Mouse (Mus musculus): ENCODE measurements around the gene Pcyt2. TPM values are rescaled to one million over a fixed set of nuclear protein-coding genes. Genes with fewer than 3 reads are reported as not detected.

Pcyt2 gene
- total RNA-seq (2023) = 100 to 1,000 TPM; 131 to 143 TPM

GRCm38 (mm10) chr11:120617519-120618112 lies at the start of gene Pcyt2:
Gene Pcyt2, minus strand, starts transcription at chr11:120617936.

DNA sequence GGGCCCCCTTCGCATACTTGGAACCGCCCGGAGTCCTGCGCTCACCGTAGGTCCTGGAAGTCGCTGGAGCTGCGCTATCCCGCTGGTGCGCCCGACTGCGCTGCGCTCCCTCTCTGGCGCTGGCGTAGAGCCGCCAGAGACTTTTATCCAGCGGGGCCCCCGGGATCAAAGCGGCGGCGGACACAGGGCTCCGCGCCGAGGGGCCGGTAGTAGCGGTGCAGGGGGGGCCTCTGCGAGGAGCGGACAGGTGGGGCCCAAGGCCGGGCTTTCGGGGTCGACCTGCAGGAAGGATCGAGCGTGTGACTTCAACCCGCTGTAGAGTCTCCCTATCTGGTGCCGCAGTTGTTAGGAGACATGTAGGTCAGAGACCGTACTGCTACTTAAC lies 43.3 kb upstream of the Pcyt2 start, which contains the start of gene Notum:
Gene Notum, minus strand, starts transcription at position 100 of the 385 bp plus-strand sequence.

GRCm38 (mm10) chr11:120648001-120648476 lies 30.3 kb upstream of the Pcyt2 start, which contains the start of gene Myadml2:
Gene Myadml2, minus strand, starts transcription at chr11:120648158.

GRCm38 (mm10) chr11:120643601-120643987 lies 25.9 kb upstream of the Pcyt2 start, which contains the start of gene Pycr1:
Gene Pycr1, minus strand, starts transcription at chr11:120643769.

DNA sequence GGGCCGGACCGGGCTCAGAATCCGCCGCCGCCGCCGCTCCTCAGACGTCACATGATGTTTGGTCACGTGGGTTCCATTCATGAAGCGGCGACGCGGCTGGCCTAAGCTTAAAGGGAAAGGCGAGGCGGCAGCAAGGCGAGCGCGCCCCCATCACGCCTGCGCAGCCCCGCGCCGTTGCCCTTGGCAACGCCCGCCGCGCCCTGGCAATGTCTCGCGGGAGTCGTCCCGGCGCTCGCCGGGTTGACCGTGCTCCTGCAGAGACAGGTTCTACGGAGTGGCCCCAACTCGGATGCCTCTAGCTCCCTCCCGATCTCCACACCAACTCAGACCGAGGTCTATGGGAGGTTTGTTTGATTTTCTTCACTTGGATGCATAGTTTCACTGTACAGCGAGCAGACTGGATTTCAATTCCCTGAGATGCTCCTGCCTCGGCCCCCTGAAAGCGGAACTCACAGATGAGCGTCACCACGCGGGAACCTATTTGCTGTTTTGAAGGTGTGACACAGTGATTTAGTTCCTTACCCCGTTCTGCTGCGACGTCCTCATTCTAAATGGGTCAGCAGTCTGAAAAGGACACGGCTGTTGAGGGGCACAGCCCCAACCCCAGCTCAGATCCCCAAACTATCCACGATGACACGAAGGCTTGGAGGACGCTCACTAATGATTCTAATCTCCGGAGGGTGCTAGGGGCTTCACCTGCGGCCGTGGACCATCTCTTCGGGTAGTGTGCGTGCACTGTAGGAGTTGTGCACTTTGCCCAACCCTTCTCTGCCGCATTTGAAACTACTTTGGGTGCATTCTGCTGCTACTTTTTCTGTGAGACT lies 16.0 kb upstream of the Pcyt2 start, which contains the start of gene Mafg:
Gene Mafg, minus strand, starts transcription at position 81 of the 824 bp plus-strand sequence.

DNA sequence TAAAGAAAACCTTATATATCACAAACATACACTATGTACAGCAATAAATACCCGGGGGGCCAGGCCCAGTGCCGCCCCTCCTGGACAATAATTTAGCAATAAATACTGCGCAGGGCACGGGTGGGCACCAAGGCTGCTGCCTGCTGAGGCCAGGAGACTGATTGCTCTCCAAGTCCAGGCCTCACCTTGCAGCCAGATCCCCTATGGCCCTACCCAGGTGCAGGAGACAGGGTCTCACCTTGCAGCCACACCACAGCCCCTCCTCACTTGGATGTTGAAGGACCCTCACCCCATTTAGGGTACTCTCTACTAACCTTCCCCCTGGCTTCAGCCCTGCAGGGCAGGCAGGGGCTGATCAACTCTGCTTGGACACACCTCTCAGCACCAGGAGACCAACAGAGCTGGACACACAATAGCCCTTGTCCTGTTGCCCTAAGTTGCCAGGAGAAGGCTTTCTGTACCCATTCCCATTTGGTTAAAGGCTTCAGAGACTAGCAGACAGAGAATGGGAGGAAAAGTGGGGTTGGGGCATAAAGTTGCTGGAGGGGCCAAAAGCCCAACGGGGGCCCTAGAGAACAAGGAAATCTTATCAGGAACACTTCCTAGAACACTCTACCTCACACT lies 7.5 kb upstream of the Pcyt2 start, which contains the start of gene Sirt7:
Gene Sirt7, minus strand, starts transcription at position 89 of the 624 bp plus-strand sequence.

GRCm38 (mm10) chr11:120608241-120609034 lies 9.3 kb downstream of the Pcyt2 start, which contains the start of gene Npb:
Gene Npb, plus strand, starts transcription at chr11:120608477.

GRCm38 (mm10) chr11:120598283-120598989 lies 19.3 kb downstream of the Pcyt2 start, which contains the start of the genes Alyref and Anapc11:
Gene Alyref, minus strand, starts transcription at chr11:120598365.
Gene Anapc11, plus strand, starts transcription at chr11:120598421.

GRCm38 (mm10) chr11:120581490-120582267 lies 36.1 kb downstream of the Pcyt2 start, which contains the start of gene Arhgdia:
Gene Arhgdia, minus strand, starts transcription at chr11:120581624.

GRCm38 (mm10) chr11:120572752-120573584 lies 44.8 kb downstream of the Pcyt2 start, which contains the start of gene P4hb:
Gene P4hb, minus strand, starts transcription at chr11:120573253.

Other genes with a start within 250 kb of the Pcyt2 start
- gene Faap100, start 239.2 kb downstream of the Pcyt2 start, total RNA-seq (2023) = 10 to 100 TPM; 24.9 to 26.5 TPM
- gene Nploc4, start 180.2 kb downstream of the Pcyt2 start, total RNA-seq (2023) = 10 to 100 TPM; 61.3 to 61.5 TPM
- 10 to 100 TPM; 10.1 to 87.3 TPM for gene Tspan10, start 175.3 kb downstream of the Pcyt2 start, total RNA-seq (2023)
- under 1 TPM in 1 of 2 experiments, not detected in 1; 0.55 TPM for gene Pde6g, start 164.4 kb downstream of the Pcyt2 start, total RNA-seq (2023)
- gene Oxld1, start 159.9 kb downstream of the Pcyt2 start, total RNA-seq (2023) = 1 to 10 TPM; 6.0 TPM
- 10 to 100 TPM; 33.7 to 40.9 TPM for gene Ccdc137, start 159.8 kb downstream of the Pcyt2 start, total RNA-seq (2023)
- gene Arl16, start 150.3 kb downstream of the Pcyt2 start, total RNA-seq (2023) = 10 to 100 TPM; 14.0 to 17.5 TPM
- gene Mrpl12, start 133.3 kb downstream of the Pcyt2 start, total RNA-seq (2023) = 10 to 100 TPM; 39.9 to 42.8 TPM
- gene Slc25a10, start 126.1 kb downstream of the Pcyt2 start, total RNA-seq (2023) = 10 to 100 TPM; 11.3 to 13.5 TPM
- gene Gcgr, start 87.2 kb downstream of the Pcyt2 start, total RNA-seq (2023) = not detected
- gene Mcrip1, start 68.2 kb downstream of the Pcyt2 start, total RNA-seq (2023) = 10 to 100 TPM; 41.4 to 41.6 TPM
- gene Ppp1r27, start 66.8 kb downstream of the Pcyt2 start, total RNA-seq (2023) = not detected
- 100 to 1,000 TPM; 159 to 168 TPM for gene P4hb, start 44.7 kb downstream of the Pcyt2 start, total RNA-seq (2023)
- 100 to 1,000 TPM; 410 to 436 TPM for gene Arhgdia, start 36.3 kb downstream of the Pcyt2 start, total RNA-seq (2023)
- 100 to 1,000 TPM; 112 to 138 TPM for gene Alyref, start 19.6 kb downstream of the Pcyt2 start, total RNA-seq (2023)
- gene Anapc11, start 19.5 kb downstream of the Pcyt2 start, total RNA-seq (2023) = 10 to 100 TPM; 80.1 to 83.9 TPM
- gene Npb, start 9.5 kb downstream of the Pcyt2 start, total RNA-seq (2023) = 1 to 10 TPM; 2.4 to 4.5 TPM
- 100 to 1,000 TPM; 132 to 138 TPM for gene Sirt7, start 7.3 kb upstream of the Pcyt2 start, total RNA-seq (2023)
- 10 to 100 TPM; 26.8 to 34.7 TPM for gene Mafg, start 15.7 kb upstream of the Pcyt2 start, total RNA-seq (2023)
- gene Pycr1, start 25.8 kb upstream of the Pcyt2 start, total RNA-seq (2023) = 1 to 10 TPM; 1.8 to 2.8 TPM
- gene Myadml2, start 30.2 kb upstream of the Pcyt2 start, total RNA-seq (2023) = not detected
- gene Notum, start 43.2 kb upstream of the Pcyt2 start, total RNA-seq (2023) = not detected
- gene Aspscr1, start 55.0 kb upstream of the Pcyt2 start, total RNA-seq (2023) = 100 to 1,000 TPM; 100 to 106 TPM
- gene Cenpx, start 95.8 kb upstream of the Pcyt2 start, total RNA-seq (2023) = 10 to 100 TPM; 32.7 to 35.1 TPM
- 10 to 100 TPM; 32.4 to 37.7 TPM for gene Lrrc45, start 96.0 kb upstream of the Pcyt2 start, total RNA-seq (2023)
- 1 to 10 TPM in 1 of 2 experiments, not detected in 1; 1.4 TPM for gene Rac3, start 103.5 kb upstream of the Pcyt2 start, total RNA-seq (2023)
- under 1 TPM in 1 of 2 experiments, not detected in 1; 0.89 TPM for gene Dcxr, start 109.3 kb upstream of the Pcyt2 start, total RNA-seq (2023)
- not detected for gene Cbr2, start 114.2 kb upstream of the Pcyt2 start, total RNA-seq (2023)
- gene Hmga1b, start 144.9 kb upstream of the Pcyt2 start, total RNA-seq (2023) = 10 to 100 TPM; 25.4 to 31.0 TPM
- 10 to 100 TPM; 16.4 to 16.7 TPM for gene Rfng, start 166.3 kb upstream of the Pcyt2 start, total RNA-seq (2023)
- 10 to 100 TPM; 73.1 to 93.6 TPM for gene Gps1, start 166.3 kb upstream of the Pcyt2 start, total RNA-seq (2023)
- gene Dus1l, start 178.5 kb upstream of the Pcyt2 start, total RNA-seq (2023) = 10 to 100 TPM; 53.5 to 62.9 TPM
- 100 to 1,000 TPM; 154 to 171 TPM for gene Fasn, start 206.6 kb upstream of the Pcyt2 start, total RNA-seq (2023)